Mouse (Mus musculus) C2C12 (cell line): Measurements from ENCODE around the gene Dnajc5. TPM values are rescaled to one million over a fixed set of nuclear protein-coding genes. Genes with fewer than 3 reads are reported as not detected.

Experiments
- H3K27me3 ChIP-seq: one replicate; pipeline ENCODE4 v1.6.1; 2011; ENCODE audit not compliant: control insufficient read depth, insufficient read depth, insufficient read length
- H3K36me3 ChIP-seq: one replicate; pipeline ENCODE4 v1.6.1; 2011; ENCODE audit not compliant: control insufficient read depth, insufficient read depth
- H3K4me3 ChIP-seq: one replicate; pipeline ENCODE4 v1.5.1; 2011; ENCODE audit warnings: mild to moderate bottlenecking, control low read depth; ENCODE audit not compliant: poor library complexity, insufficient read depth, severe bottlenecking
- H3K79me2 ChIP-seq: one replicate; pipeline ENCODE4 v1.6.1; 2011; ENCODE audit not compliant: control insufficient read depth, insufficient read depth
- H3K79me3 ChIP-seq: one replicate; pipeline ENCODE4 v1.6.1; 2011; ENCODE audit warnings: low read depth, control low read depth
- H3ac ChIP-seq: one replicate; pipeline ENCODE3; 2011; ENCODE audit warnings: low read depth; ENCODE audit not compliant: control insufficient read depth, insufficient read length
- CEBPB ChIP-seq: IDR thresholded peaks from one replicate; pipeline ENCODE4 v1.6.1; 2011; ENCODE audit warnings: low read depth, mild to moderate bottlenecking, control low read depth, moderate library complexity
- CTCF ChIP-seq: IDR thresholded peaks from one replicate; pipeline ENCODE4 v1.5.1; 2011; ENCODE audit not compliant: control insufficient read depth, insufficient read depth, insufficient read length
- FOSL1 ChIP-seq: IDR thresholded peaks from one replicate; pipeline ENCODE4 v1.8.0; 2011; ENCODE audit warnings: mild to moderate bottlenecking, low read length; ENCODE audit not compliant: poor library complexity, insufficient read depth, severe bottlenecking
- MAX ChIP-seq: IDR thresholded peaks from one replicate; pipeline ENCODE4 v1.6.1; 2011; ENCODE audit warnings: mild to moderate bottlenecking, control low read depth
- MYOD1 ChIP-seq: IDR thresholded peaks from one replicate; pipeline ENCODE4 v1.6.1; 2011; ENCODE audit warnings: low read depth; ENCODE audit not compliant: control insufficient read depth, insufficient read length
- MYOG ChIP-seq: IDR thresholded peaks from one replicate; pipeline ENCODE4 v1.6.1; 2011; ENCODE audit not compliant: control insufficient read depth, insufficient read length; ENCODE audit errors: extremely low read depth
- USF1 ChIP-seq: IDR thresholded peaks from one replicate; pipeline ENCODE4 v1.6.1; 2011; ENCODE audit warnings: low read depth, mild to moderate bottlenecking, control low read depth, moderate library complexity
- long read RNA-seq, 2 experiments: library from polyadenylated mRNA; unstranded; transcript quantifications; one replicate each; pipeline ENCODE4 v2.0.0; 2019 to 2020
- polyA plus RNA-seq: library from polyadenylated mRNA; unstranded; fragments of >200 nt; fragmentation: generic; extraction: Trizol; gene quantifications from one replicate; pipeline ENCODE4 v1.2.1, GENCODE M21; 2012; ENCODE audit warnings: missing spikeins

Dnajc5 gene
- polyA plus RNA-seq = 34.3 TPM
- long read RNA-seq, experiment 1, full-length matches to known transcripts = 24 of 47 reads
- long read RNA-seq, experiment 1, partial matches to known transcripts = 1 of 47 reads
- long read RNA-seq, experiment 1, other reads (novel, unspliced or antisense) = 22 of 47 reads
- long read RNA-seq, experiment 2, full-length matches to known transcripts = 386 of 476 reads
- long read RNA-seq, experiment 2, partial matches to known transcripts = 32 of 476 reads
- long read RNA-seq, experiment 2, other reads (novel, unspliced or antisense) = 58 of 476 reads

DNA sequence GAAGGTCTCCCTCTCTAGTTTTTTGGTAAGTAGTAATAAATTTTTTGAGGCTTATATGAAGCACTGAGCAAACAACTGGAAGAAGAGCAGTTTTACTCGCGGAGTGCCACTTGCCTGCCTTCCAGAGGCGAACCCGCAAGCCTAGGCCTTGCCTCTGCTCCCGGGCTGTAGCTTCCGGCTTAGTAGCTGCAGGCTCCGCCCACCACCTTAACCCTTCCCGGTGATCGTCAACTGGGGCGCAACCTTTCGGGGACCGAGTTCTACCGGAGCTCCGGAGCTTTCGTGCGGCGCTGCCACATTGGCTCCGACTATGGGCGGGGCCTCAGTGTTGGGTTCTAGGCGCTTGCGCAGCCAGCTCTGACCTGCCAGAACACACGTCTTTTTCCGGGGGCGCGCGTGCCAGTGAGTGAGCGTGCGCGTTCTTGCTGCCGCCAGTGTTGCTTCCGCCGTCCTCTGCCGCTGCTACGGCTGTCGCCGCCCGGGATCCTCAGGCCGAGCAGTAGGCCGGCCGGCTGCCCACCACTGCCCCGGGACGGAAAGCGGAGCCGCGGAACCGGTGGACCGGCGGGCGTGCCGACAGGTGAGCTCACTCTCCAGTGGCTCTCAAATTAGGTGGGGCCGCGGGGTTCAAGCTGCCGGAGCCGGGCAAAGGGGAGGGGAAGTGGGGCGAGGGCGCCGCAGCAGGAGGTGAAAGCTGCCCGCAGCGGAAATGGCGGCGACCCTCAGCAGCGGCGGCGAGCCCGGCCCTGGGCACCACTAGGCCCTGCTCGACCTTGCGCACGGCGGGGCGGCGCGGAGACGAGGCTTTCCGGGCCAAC is at the start of gene Dnajc5:
TSS of gene Dnajc5 (plus strand) at position 368 of the 818 bp plus-strand sequence.
- H3K36me3 ChIP-seq = peaks cover 48% of the 10 kb centered on the region
- H3K4me3 ChIP-seq = peak within 1 kb of the TSS; percentile 81
- TF ChIP-seq MYOG (no peak), CEBPB (no peak), MAX (peak; percentile 76), MYOD1 (no peak), USF1 (no peak), CTCF (no peak), FOSL1 (no peak)
- peaks cover 55% of the 10 kb centered on the region for H3K79me2 ChIP-seq
- H3K27me3 ChIP-seq = no peaks in the 10 kb centered on the region
- peak within 1 kb of the TSS; percentile 93 for H3ac ChIP-seq
- peaks cover 45% of the 10 kb centered on the region for H3K79me3 ChIP-seq

DNA sequence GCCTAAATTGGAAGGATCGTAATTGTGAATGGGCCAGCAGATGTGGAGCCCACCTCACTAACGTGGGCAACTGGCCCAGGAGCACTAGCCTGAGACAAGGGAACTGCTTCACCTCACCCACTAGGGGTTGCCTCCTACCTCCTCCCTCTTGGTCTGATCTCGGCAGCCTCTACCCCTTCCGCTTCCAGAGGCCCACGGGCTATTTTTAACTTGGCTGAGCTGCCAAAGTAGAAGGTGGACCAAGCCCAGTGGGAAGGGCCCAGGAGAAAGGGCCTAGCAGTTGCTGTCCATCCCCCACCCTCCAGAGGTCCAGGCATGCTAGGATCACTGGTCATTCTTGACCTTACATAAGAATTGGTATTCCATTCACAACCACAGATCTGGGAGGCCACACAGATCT is 49.0 kb upstream of the Dnajc5 start:
- H3K4me3 ChIP-seq = no peak overlapping the region
- H3ac ChIP-seq = no peak overlapping the region
- H3K79me2 ChIP-seq = no peaks in the 10 kb centered on the region
- H3K36me3 ChIP-seq = no peaks in the 10 kb centered on the region
- TF ChIP-seq FOSL1 (no peak), CEBPB (no peak), MYOD1 (no peak), MAX (no peak), CTCF (no peak), USF1 (no peak), MYOG (no peak)
- no peaks in the 10 kb centered on the region for H3K79me3 ChIP-seq
- H3K27me3 ChIP-seq = peaks cover 7% of the 10 kb centered on the region

DNA sequence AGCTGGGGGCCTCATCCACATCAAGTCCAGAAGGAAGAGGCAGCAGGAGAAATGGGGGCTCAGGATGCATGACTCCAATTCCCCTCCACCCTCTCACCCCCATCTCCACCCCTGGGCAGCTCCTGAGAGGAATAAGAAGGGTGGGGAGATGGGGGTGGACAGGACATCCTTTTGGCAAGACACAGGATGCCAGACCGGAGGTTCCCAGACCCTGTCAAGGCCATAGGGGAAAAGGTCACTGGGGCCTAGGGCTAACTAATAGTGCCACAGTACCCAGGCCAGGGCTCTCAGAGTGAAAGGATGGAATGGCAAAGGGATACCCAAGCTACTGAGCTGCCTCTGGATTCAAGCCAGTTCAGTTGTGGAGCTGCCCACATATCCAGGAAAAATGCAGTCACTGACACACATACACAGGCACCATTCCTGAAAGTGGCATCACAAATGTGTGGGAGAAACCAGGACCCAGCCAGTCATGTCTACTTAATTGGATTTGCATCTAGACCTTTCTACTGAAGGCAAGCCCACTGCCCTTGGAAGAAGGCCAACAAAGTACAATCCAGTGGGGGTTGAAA is 47.9 kb upstream of the Dnajc5 start:
- Histone ChIP-seq H3K79me3 (no peaks in the 10 kb centered on the region), H3K4me3 (no peak overlapping the region), H3ac (no peak overlapping the region), H3K79me2 (no peaks in the 10 kb centered on the region), H3K36me3 (no peaks in the 10 kb centered on the region), H3K27me3 (peaks cover 7% of the 10 kb centered on the region)
- no peak for TF ChIP-seq USF1
- no peak for TF ChIP-seq MAX
- TF ChIP-seq FOSL1 = no peak
- TF ChIP-seq CEBPB = no peak
- TF ChIP-seq MYOD1 = no peak
- TF ChIP-seq CTCF = no peak
- no peak for TF ChIP-seq MYOG

DNA sequence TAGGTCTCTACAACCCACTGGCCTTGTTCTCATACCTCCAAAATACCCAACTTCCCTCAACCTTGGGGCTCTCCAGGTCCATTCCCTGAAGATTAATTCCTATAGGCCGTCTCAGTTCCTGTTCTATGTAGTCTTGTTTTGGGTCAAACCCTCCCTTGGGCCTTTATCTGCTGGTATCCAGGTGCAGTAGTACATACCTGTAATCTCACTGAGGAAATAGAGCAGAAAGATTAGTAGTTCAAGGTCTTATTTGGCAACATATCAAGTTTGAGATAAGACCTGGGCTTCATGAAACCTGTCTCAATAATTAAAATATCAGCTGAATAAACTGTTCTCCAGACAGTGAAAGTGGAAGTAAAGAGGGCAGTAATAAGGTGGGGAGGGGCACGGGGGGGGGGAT is 37.2 kb upstream of the Dnajc5 start:
- TF ChIP-seq FOSL1 (no peak), CEBPB (no peak), MAX (no peak), MYOG (no peak), MYOD1 (no peak), CTCF (no peak), USF1 (no peak)
- H3K4me3 ChIP-seq = no peak overlapping the region
- H3K27me3 ChIP-seq = peaks cover 9% of the 10 kb centered on the region
- H3K79me2 ChIP-seq = no peaks in the 10 kb centered on the region
- H3K36me3 ChIP-seq = no peaks in the 10 kb centered on the region
- no peak overlapping the region for H3ac ChIP-seq
- H3K79me3 ChIP-seq = no peaks in the 10 kb centered on the region

DNA sequence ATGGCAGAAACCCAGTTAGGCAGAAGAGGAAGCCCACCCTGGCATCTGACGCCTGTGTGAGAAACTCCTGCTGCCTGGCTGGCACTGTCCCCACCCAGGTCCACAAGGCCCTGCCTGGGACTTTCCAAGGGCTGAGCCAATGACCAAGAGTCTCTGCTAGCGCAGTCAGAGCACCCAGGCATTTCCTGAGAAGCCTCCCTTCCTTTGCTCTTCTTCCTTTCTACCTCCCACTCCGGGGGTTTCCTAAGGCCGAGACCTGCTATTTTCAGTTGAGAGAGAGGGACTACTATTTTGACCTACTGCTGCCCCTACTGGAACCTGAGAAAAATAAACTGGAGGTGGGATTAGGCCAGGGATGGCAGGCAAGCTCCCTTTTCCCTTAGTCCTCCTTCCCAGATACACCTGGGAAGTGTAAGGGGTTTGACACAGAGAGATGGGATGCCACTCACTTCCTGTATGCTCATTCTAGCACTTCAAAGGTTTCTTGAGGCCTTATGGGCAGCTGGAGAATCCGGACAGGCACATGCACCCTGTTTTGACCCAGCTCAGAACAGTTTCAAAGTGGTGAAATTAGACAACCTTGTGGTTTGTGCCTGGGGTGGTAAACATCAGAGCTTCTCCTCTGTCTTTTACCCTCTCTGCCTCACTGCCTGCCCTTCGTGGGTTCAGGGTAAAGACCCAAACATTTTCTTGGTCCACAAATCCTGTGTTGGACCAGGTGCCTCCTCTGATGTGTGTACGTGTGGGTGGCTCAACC is 36.5 kb upstream of the Dnajc5 start:
- Histone ChIP-seq H3ac (no peak overlapping the region), H3K79me2 (no peaks in the 10 kb centered on the region), H3K36me3 (no peaks in the 10 kb centered on the region), H3K79me3 (no peaks in the 10 kb centered on the region), H3K4me3 (no peak overlapping the region), H3K27me3 (peaks cover 9% of the 10 kb centered on the region)
- TF ChIP-seq MAX (no peak), FOSL1 (no peak), CTCF (no peak), MYOG (no peak), CEBPB (no peak), MYOD1 (no peak)
